Comparison of ENCODE assay signal across 12 mouse cellular contexts in the genomic region with DNA sequence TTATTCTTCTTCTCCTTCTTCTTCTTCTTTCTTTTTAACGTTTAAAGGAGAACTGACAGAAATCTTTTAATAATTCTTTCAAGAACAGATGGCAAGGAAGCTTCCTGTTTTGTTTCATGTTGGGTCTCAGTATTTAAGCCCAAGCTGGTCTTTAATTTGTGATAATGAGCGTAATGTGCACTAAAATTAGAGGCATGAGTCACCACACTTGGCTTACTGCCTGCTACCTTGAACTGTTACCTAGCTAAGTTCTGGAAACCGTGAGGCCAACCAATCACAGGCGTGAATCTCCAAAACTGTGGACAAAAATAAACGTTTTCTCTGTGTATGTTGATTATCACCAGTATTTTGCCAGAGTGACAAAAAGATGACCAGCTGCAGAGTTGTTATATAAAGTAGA. TPM values are rescaled to one million over a fixed set of nuclear protein-coding genes. Genes with fewer than 3 reads are reported as not detected.
A peak's percentile ranks its signal among the peaks of the same experiment; 100 is the strongest.
DNase-seq lines count a peak whose midpoint lies in the region; ATAC-seq and TF ChIP-seq lines count a peak whose summit lies in the region.
"Had no signal": no experiment of that assay in that cellular context is flagged by ENCODE, and none has a peak within 500 bp of the region (broad histone marks: within the 10 kb centered on the region; RNA-seq: fewer than 3 reads in every experiment).

No protein-coding gene starts in this region.

- peaks cover 5% of the 10 kb centered on the region; the same call in 1 of the 2 replicates for H3K4me1 ChIP-seq in midbrain, postnatal 0 days (ENCODE audit: insufficient read depth, low read length)
- peaks cover 11% of the 10 kb centered on the region for H3K4me1 ChIP-seq in midbrain, embryonic 13.5 days (replicated peaks)
- H3K4me1 ChIP-seq: neural tube, embryonic 15.5 days had no signal

- no peaks in the 10 kb centered on the region for H3K36me3 ChIP-seq in midbrain, postnatal 0 days (ENCODE audit: insufficient read depth, low read length)
- no peaks in the 10 kb centered on the region for H3K36me3 ChIP-seq in midbrain, embryonic 13.5 days
- H3K36me3 ChIP-seq: neural tube, embryonic 15.5 days had no signal

- ATAC-seq in midbrain, postnatal 0 days (ENCODE audit: low FRiP score): no peak
- no peak for ATAC-seq in midbrain, embryonic 13.5 days
- no peak for ATAC-seq in granulocyte monocyte progenitor cell, adult 5-6 weeks (replicated peaks; ENCODE audit: poor library complexity, severe bottlenecking)
- ATAC-seq: Patski had no signal

- no peak overlapping the region for H3K4me3 ChIP-seq in midbrain, postnatal 0 days (ENCODE audit: low read depth, low read length)
- H3K4me3 ChIP-seq in midbrain, embryonic 13.5 days (replicated peaks): no peak overlapping the region
- H3K4me3 ChIP-seq: megakaryocyte, embryonic 14.5 days; neural tube, embryonic 15.5 days had no signal

- no peaks in the 10 kb centered on the region for H3K9me3 ChIP-seq in midbrain, postnatal 0 days (ENCODE audit: low read length)
- no peaks in the 10 kb centered on the region for H3K9me3 ChIP-seq in midbrain, embryonic 13.5 days
- H3K9me3 ChIP-seq: megakaryocyte, embryonic 14.5 days; neural tube, embryonic 15.5 days had no signal

- H3K27ac ChIP-seq in midbrain, postnatal 0 days (ENCODE audit: low read depth, low read length): no peak overlapping the region
- no peak overlapping the region for H3K27ac ChIP-seq in midbrain, embryonic 13.5 days
- H3K27ac ChIP-seq: neural tube, embryonic 15.5 days had no signal

- H3K4me2 ChIP-seq in midbrain, postnatal 0 days (ENCODE audit: low read depth, low read length, poor library complexity, severe bottlenecking): no peak overlapping the region
- no peak overlapping the region for H3K4me2 ChIP-seq in midbrain, embryonic 13.5 days (replicated peaks)
- H3K4me2 ChIP-seq: neural tube, embryonic 15.5 days had no signal

- DNase-seq in adrenal gland, adult (ENCODE audit: inconsistent age in 2 of 2, low spot score in 1 of 2): peak; percentile 65 to 90
- DNase-seq in adrenal gland, postnatal 4 days (ENCODE audit: low spot score in 2 of 2): no peak
- peak; percentile 4 for DNase-seq in midbrain, postnatal 0 days (ENCODE audit: low spot score)
- DNase-seq in cerebellum, adult 9-11 months: peak; percentile 53
- DNase-seq in heart, postnatal 4 days: peak; percentile 75
- DNase-seq in natural killer cell, adult 2 months (ENCODE audit: low spot score in 2 of 2): no peak
- DNase-seq: layer of hippocampus, adult 9-11 months had no signal

- no peak for TF ChIP-seq CTCF in midbrain, postnatal 0 days (IDR thresholded peaks at IDR 0.05)

- WGBS in midbrain, postnatal 0 days: 77% methylated on average over 5 of the region's 5 CpGs
- 82% methylated on average over 5 of the region's 5 CpGs for WGBS in midbrain, embryonic 13.5 days

- H3K27me3 ChIP-seq in midbrain, postnatal 0 days (ENCODE audit: insufficient read depth, low read length): no peaks in the 10 kb centered on the region
- H3K27me3 ChIP-seq in midbrain, embryonic 13.5 days: 0 out of 2 replicates have a peak, but pooled peaks cover 6% of the 10 kb centered on the region
- H3K27me3 ChIP-seq: megakaryocyte, embryonic 14.5 days; neural tube, embryonic 15.5 days had no signal

- H3K9ac ChIP-seq in midbrain, postnatal 0 days (replicated peaks; ENCODE audit: low read length, poor library complexity, severe bottlenecking): no peak overlapping the region
- H3K9ac ChIP-seq in midbrain, embryonic 13.5 days (replicated peaks): no peak overlapping the region
- H3K9ac ChIP-seq: neural tube, embryonic 15.5 days had no signal

RNA-seq across cellular contexts. Expression of a gene that starts 21.5 kb away (rescaled TPM):
- 10 to 100 TPM in 1 of 2 experiments, 1 to 10 TPM in 1; 6.2 to 49.6 TPM for total RNA-seq in adrenal gland, postnatal 4 days (2021)
- not detected in 2 replicates for total RNA-seq in midbrain, postnatal 0 days (2014; rRNA removed)
- 0.15 and 0.27 TPM in 2 replicates for polyA plus RNA-seq in midbrain, postnatal 0 days (2015; fragmentation: Nextera tagmentation; extraction: Ambion mirVana)
- not detected in 2 replicates for polyA plus RNA-seq in midbrain, embryonic 13.5 days (2015; fragmentation: Nextera tagmentation; extraction: Ambion mirVana)
- total RNA-seq in heart, postnatal 4 days (2021): under 1 TPM in 1 of 2 experiments, not detected in 1; 0.26 TPM
- total RNA-seq in granulocyte monocyte progenitor cell, adult 5-6 weeks (2014; fragmentation: Nextera tagmentation): not detected in 2 replicates
- not detected in 2 replicates for total RNA-seq in granulocyte monocyte progenitor cell, adult 5-6 weeks (2017)
- polyA plus RNA-seq: neural tube, embryonic 15.5 days; Patski had no signal

RNA-seq across cellular contexts. Expression of a gene that starts 23.0 kb away (rescaled TPM):
- total RNA-seq in adrenal gland, postnatal 4 days (2021): 10 to 100 TPM; 67.7 to 72.2 TPM
- 16.3 and 16.4 TPM in 2 replicates for total RNA-seq in midbrain, postnatal 0 days (2014; rRNA removed)
- polyA plus RNA-seq in midbrain, postnatal 0 days (2015; fragmentation: Nextera tagmentation; extraction: Ambion mirVana): 3.6 and 4.7 TPM in 2 replicates
- polyA plus RNA-seq in midbrain, embryonic 13.5 days (2015; fragmentation: Nextera tagmentation; extraction: Ambion mirVana): 1.2 and 1.8 TPM in 2 replicates
- 10 to 100 TPM; 24.0 to 26.4 TPM for total RNA-seq in heart, postnatal 4 days (2021)
- 63.1 and 79.0 TPM in 2 replicates for total RNA-seq in granulocyte monocyte progenitor cell, adult 5-6 weeks (2014; fragmentation: Nextera tagmentation)
- total RNA-seq in granulocyte monocyte progenitor cell, adult 5-6 weeks (2017): 79.8 and 93.7 TPM in 2 replicates

RNA-seq across cellular contexts. Expression of a gene that starts 47.4 kb away (rescaled TPM):
- total RNA-seq in adrenal gland, postnatal 4 days (2021): 10 to 100 TPM; 53.2 to 54.8 TPM
- total RNA-seq in midbrain, postnatal 0 days (2014; rRNA removed): 48.8 and 48.9 TPM in 2 replicates
- 70.4 and 72.5 TPM in 2 replicates for polyA plus RNA-seq in midbrain, postnatal 0 days (2015; fragmentation: Nextera tagmentation; extraction: Ambion mirVana)
- polyA plus RNA-seq in midbrain, embryonic 13.5 days (2015; fragmentation: Nextera tagmentation; extraction: Ambion mirVana): 54.8 and 58.2 TPM in 2 replicates
- total RNA-seq in heart, postnatal 4 days (2021): 10 to 100 TPM; 43.1 to 44.1 TPM
- 21.3 and 32.5 TPM in 2 replicates for total RNA-seq in granulocyte monocyte progenitor cell, adult 5-6 weeks (2014; fragmentation: Nextera tagmentation)
- total RNA-seq in granulocyte monocyte progenitor cell, adult 5-6 weeks (2017): 37.4 and 43.8 TPM in 2 replicates

Comparison
In these comparisons a context has a peak if more than half of its experiments do, and no peak if none do; other contexts are left out.
1. DNase-seq: peak in adrenal gland, adult (2 of 2), midbrain, postnatal 0 days (single experiment), cerebellum, adult 9-11 months (single experiment) and heart, postnatal 4 days (single experiment); none in adrenal gland, postnatal 4 days (0 of 2) and natural killer cell, adult 2 months (0 of 2).